Mouse (Mus musculus) heart, embryonic 14.5 days (tissue): ENCODE measurements around the gene AU022252. TPM values are rescaled to one million over a fixed set of nuclear protein-coding genes. Genes with fewer than 3 reads are reported as not detected.
A peak's percentile ranks its signal among the peaks of the same experiment; 100 is the strongest.

Source experiments
- ATAC-seq: fragments of 200-750 bp; cut with Nextera tagmentation; 2 replicates; pipeline ENCODE4 v1.8.0; 2017; ENCODE audit warnings: low read depth, moderate TSS enrichment; ENCODE audit not compliant: insufficient number of reproducible peaks, insufficient read depth, low FRiP score
- H3K27ac ChIP-seq, 2 experiments: fragments of 200-500 bp in 1 of 2; fragments of 300-500 bp in 1 of 2; sonication (generic) in 1 of 2; replicated peaks in 1 of 2; 2 replicates each; pipeline ENCODE4 v1.5.1; 2012 to 2014; ENCODE audit warnings: low read depth in 2 of 2, low read length in 2 of 2, control low read depth in 1 of 2, mild to moderate bottlenecking in 1 of 2, mixed read lengths in 1 of 2; ENCODE audit not compliant: control insufficient read depth in 1 of 2, insufficient read depth in 1 of 2
- H3K27me3 ChIP-seq: fragments of 300-500 bp; sonication (generic); 2 replicates; pipeline ENCODE4 v1.6.1; 2014; ENCODE audit warnings: mild to moderate bottlenecking, low read length, control low read depth; ENCODE audit not compliant: control insufficient read depth, insufficient read depth
- H3K36me3 ChIP-seq: fragments of 300-500 bp; sonication (generic); 2 replicates; pipeline ENCODE4 v1.6.1; 2014; ENCODE audit warnings: mild to moderate bottlenecking, control low read depth, low read length, mixed read lengths; ENCODE audit not compliant: control insufficient read depth, insufficient read depth
- H3K4me1 ChIP-seq, 2 experiments: fragments of 200-500 bp in 1 of 2; fragments of 300-500 bp in 1 of 2; sonication (generic) in 1 of 2; 2 replicates each; pipeline ENCODE4 v1.6.1; 2012 to 2014; ENCODE audit warnings: low read length in 2 of 2, control low read depth in 1 of 2, mixed read lengths in 1 of 2; ENCODE audit not compliant: control insufficient read depth in 2 of 2, insufficient read depth in 2 of 2
- H3K4me2 ChIP-seq: fragments of 300-500 bp; sonication (generic); 2 replicates; pipeline ENCODE4 v1.6.1; 2014; ENCODE audit warnings: mild to moderate bottlenecking, low read length
- H3K4me3 ChIP-seq, 2 experiments: fragments of 200-500 bp in 1 of 2; fragments of 300-500 bp in 1 of 2; sonication (generic) in 1 of 2; 2 replicates each; pipeline ENCODE4 v1.5.1; 2012 to 2014; ENCODE audit warnings: low read length in 2 of 2, mild to moderate bottlenecking in 2 of 2, control low read depth in 1 of 2, low read depth in 1 of 2, moderate library complexity in 1 of 2; ENCODE audit not compliant: control insufficient read depth in 1 of 2, insufficient read depth in 1 of 2
- H3K9ac ChIP-seq: fragments of 300-500 bp; sonication (generic); 2 replicates; pipeline ENCODE4 v1.6.1; 2014; ENCODE audit warnings: mild to moderate bottlenecking, low read length
- H3K9me3 ChIP-seq: fragments of 300-500 bp; sonication (generic); 2 replicates; pipeline ENCODE4 v1.6.1; 2016; ENCODE audit warnings: low read length, control low read depth; ENCODE audit not compliant: control insufficient read depth
- WGBS: fragments of 180-500 bp; shearing (Covaris S2); extraction: QIAGEN DNeasy Blood & Tissue Kit; methylation state at CpG from one replicate; pipeline ENCODE4 v1.1.7; 2014; 5-methylcytosine and 5-hydroxymethylcytosine counted together
- polyA plus RNA-seq: library from polyadenylated mRNA; unstranded; fragments of >200 nt; fragmentation: Nextera tagmentation; extraction: Ambion mirVana; gene quantifications from 2 replicates; pipeline ENCODE4 v1.2.1, GENCODE M21; 2014

AU022252 gene
- polyA plus RNA-seq, 1 experiment from 2014 or later = 24.8 TPM

DNA sequence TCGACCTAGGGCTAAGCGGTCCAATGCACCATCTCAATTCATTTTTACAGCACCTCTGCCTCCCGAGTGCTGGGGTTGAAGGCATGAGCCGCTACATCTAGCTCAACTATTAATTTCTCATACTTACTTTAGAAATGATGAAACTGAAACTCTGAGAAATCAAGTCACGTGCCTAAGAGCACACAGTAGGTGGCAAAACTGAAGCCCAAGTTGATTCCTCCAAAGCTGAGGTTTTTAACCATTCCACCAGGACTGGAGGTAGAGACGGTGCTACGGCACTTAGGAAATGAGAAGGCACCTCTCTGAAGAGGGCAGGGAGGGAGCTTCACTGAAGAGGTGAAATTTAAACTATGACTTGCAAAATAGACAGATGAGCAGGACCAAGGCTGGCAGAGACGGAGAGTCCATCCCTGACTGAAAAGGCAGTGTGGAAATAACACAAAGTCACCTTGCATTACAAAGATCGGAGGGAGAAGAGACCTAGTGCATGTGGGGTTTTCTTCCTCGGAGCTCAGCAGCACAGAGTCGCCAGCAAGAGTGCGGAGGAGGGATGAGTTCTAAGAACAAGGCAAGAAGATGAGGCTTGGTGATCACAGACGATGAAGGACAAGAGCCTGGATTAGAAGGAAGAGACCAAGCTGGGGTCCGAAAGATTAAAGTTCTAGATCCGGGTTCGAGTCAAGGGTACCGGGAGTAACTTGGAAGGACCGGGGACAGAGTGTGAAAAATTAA, 59.4 kb downstream of the AU022252 start:
- Histone ChIP-seq H3K27ac (peak overlapping the region; percentile 57 to 74; a peak in 3 of 4 replicates), H3K27me3 (no peaks in the 10 kb centered on the region), H3K9me3 (no peaks in the 10 kb centered on the region), H3K4me3 (peak overlapping the region; percentile 72 to 76), H3K36me3 (peaks cover 28% of the 10 kb centered on the region), H3K4me1 (peaks cover 5 to 16% of the 10 kb centered on the region in 2 experiments; a peak in 3 of 4 replicates), H3K4me2 (peak overlapping the region; percentile 84), H3K9ac (peak overlapping the region; percentile 90)
- 33% methylated on average over 18 of the region's 18 CpGs for WGBS
- ATAC-seq = no peak

DNA sequence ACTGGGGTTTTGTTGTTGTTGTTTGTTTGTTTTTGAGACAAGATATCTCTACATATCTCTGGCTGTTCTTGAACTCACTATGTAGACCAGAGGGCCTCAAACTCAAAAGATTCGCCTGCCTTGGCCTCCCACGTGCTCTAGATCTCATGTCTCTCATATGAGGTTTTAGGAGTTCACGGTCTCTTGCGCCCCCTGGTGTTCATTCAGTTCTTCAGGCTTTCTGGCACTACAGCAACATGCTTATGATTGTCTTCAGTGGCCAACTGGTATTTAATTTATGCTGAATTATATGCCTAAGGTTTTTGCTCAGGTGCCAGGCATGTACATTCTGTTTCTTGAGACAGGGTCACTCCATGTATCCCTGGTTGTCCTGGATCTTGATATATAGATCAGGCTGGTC, 64.8 kb downstream of the AU022252 start:
- no peak for ATAC-seq

GRCm38 (mm10) chr4:119167068-119167467, 65.4 kb downstream of the AU022252 start:
- Histone ChIP-seq H3K9me3 (no peaks in the 10 kb centered on the region), H3K27ac (no peak overlapping the region), H3K9ac (no peak overlapping the region), H3K27me3 (no peaks in the 10 kb centered on the region), H3K4me1 (0 out of 4 replicates have a peak, but pooled peaks cover 0 to 5% of the 10 kb centered on the region in 2 experiments), H3K4me3 (no peak overlapping the region), H3K4me2 (no peak overlapping the region), H3K36me3 (peaks cover 31% of the 10 kb centered on the region)
- no peak for ATAC-seq
- 74% methylated on average over 4 of the region's 4 CpGs for WGBS

More for the DNA sequence above, 64.8 kb downstream of the AU022252 start:
- H3K4me2 ChIP-seq = no peak overlapping the region
- H3K27me3 ChIP-seq = no peaks in the 10 kb centered on the region
- 6% methylated on average over 4 of the region's 4 CpGs for WGBS
- H3K9me3 ChIP-seq = no peaks in the 10 kb centered on the region
- H3K9ac ChIP-seq = no peak overlapping the region
- peaks cover 0 to 9% of the 10 kb centered on the region in 2 experiments; a peak in 2 of 4 replicates for H3K4me1 ChIP-seq
- H3K27ac ChIP-seq = no peak overlapping the region
- peaks cover 31% of the 10 kb centered on the region for H3K36me3 ChIP-seq
- no peak overlapping the region for H3K4me3 ChIP-seq

GRCm38 (mm10) chr4:119165916-119166315, 66.6 kb downstream of the AU022252 start:
- H3K27ac ChIP-seq = no peak overlapping the region
- H3K4me2 ChIP-seq = no peak overlapping the region
- WGBS = 57% methylated on average over 7 of the region's 7 CpGs
- H3K4me3 ChIP-seq = no peak overlapping the region
- ATAC-seq = no peak
- peaks cover 31% of the 10 kb centered on the region for H3K36me3 ChIP-seq
- no peaks in the 10 kb centered on the region for H3K27me3 ChIP-seq
- no peak overlapping the region for H3K9ac ChIP-seq
- H3K9me3 ChIP-seq = no peaks in the 10 kb centered on the region
- H3K4me1 ChIP-seq = no peaks in the 10 kb centered on the region

DNA sequence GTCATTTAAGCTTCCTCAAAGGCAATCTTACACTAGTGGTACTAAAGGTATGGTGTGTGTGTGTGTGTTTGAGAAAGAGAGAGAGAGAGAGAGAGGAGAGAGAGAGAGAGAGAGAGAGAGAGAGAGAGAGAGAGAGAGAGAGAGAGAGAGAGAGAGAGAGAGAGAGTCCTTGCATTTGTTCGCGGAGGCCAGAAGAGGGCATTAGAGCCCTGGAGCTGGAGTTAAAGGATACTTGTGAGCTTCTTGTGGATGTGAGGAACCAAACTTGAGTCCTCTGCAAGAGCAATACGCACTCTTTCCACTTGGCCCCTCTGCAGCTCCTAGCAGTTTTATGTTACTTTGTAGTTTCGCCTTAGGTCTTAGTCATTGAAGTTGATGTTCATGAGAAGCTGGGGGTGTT, 69.5 kb downstream of the AU022252 start:
- no peak for ATAC-seq
- no peak overlapping the region for H3K27ac ChIP-seq
- H3K27me3 ChIP-seq = no peaks in the 10 kb centered on the region
- no peaks in the 10 kb centered on the region for H3K4me1 ChIP-seq
- WGBS = 76% methylated on average over 4 of the region's 4 CpGs
- no peak overlapping the region for H3K9ac ChIP-seq
- H3K4me2 ChIP-seq = no peak overlapping the region
- H3K4me3 ChIP-seq = no peak overlapping the region
- peaks cover 2% of the 10 kb centered on the region for H3K36me3 ChIP-seq
- no peaks in the 10 kb centered on the region for H3K9me3 ChIP-seq

DNA sequence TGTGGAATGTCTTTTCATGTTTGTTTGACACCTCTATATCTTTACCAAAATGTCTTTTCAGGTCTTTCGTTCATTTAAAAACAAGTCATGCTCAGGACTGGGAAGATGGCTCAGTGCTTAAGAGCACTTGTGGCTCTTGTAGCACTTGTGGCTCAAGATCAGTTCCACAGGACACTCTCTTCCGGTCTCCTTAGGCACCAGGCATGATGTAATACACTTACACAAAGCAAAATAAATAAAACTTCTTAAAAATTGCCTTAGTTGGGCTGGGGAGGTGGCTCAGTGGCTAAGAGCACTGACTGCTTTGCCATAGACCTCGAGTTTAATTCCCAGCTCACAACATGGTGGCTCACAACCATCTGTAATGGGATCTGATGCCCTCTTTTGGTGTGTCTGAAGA, 71.2 kb downstream of the AU022252 start:
- 73% methylated on average over 3 of the region's 3 CpGs for WGBS
- H3K4me1 ChIP-seq = no peaks in the 10 kb centered on the region
- no peak for ATAC-seq
- H3K9me3 ChIP-seq = no peaks in the 10 kb centered on the region
- H3K27ac ChIP-seq = no peak overlapping the region
- H3K4me2 ChIP-seq = no peak overlapping the region
- no peaks in the 10 kb centered on the region for H3K36me3 ChIP-seq
- H3K27me3 ChIP-seq = no peaks in the 10 kb centered on the region
- no peak overlapping the region for H3K4me3 ChIP-seq
- H3K9ac ChIP-seq = no peak overlapping the region

DNA sequence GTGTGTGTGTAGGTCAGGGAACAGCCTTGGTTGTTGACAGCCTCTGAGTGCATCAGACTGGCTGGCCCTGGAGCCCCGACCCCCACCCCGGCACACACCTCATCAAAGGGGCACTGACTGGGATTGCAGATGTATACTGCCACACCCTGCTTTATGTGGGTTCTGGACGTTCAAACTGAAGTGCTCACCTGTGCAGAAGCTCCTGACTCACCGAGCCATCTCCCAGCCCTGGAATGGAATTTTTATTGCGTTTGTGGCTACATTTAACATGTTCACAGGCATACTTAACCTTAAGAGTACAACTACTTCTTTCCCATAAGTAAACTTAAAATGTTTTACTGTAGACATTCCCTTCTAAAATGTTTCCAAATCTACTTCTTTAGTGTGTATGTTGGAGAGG, 74.6 kb downstream of the AU022252 start:
- Histone ChIP-seq H3K4me3 (no peak overlapping the region), H3K27me3 (no peaks in the 10 kb centered on the region), H3K36me3 (no peaks in the 10 kb centered on the region), H3K9ac (no peak overlapping the region), H3K9me3 (no peaks in the 10 kb centered on the region), H3K4me1 (no peaks in the 10 kb centered on the region), H3K4me2 (no peak overlapping the region), H3K27ac (no peak overlapping the region)
- 59% methylated on average over 5 of the region's 5 CpGs for WGBS
- ATAC-seq = no peak

DNA sequence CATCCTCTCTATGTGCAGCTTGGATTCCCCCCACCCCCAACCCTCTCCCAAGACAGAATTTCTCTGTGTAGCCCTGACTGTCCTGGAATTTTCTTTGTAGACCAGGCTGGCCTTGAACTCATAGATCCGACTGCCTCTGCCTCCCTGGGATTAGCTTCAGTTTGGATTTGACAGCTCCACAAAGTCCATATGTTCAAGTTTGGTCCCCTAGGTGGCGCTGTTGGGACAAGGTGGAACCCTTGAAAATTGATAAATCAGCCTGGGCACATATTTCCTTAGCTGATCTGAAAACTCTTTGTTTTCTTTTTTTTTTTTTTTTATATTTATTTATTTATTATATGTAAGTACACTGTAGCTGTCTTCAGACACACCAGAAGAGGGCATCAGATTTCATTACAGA, 75.3 kb downstream of the AU022252 start:
- H3K4me1 ChIP-seq = no peaks in the 10 kb centered on the region
- no peaks in the 10 kb centered on the region for H3K27me3 ChIP-seq
- 32% methylated on average over 2 of the region's 2 CpGs for WGBS
- ATAC-seq = no peak
- H3K4me3 ChIP-seq = no peak overlapping the region
- H3K9ac ChIP-seq = no peak overlapping the region
- no peak overlapping the region for H3K27ac ChIP-seq
- no peaks in the 10 kb centered on the region for H3K36me3 ChIP-seq
- H3K4me2 ChIP-seq = no peak overlapping the region
- H3K9me3 ChIP-seq = no peaks in the 10 kb centered on the region
